7 mouse cellular contexts compared by ENCODE assay signal in the genomic region with DNA sequence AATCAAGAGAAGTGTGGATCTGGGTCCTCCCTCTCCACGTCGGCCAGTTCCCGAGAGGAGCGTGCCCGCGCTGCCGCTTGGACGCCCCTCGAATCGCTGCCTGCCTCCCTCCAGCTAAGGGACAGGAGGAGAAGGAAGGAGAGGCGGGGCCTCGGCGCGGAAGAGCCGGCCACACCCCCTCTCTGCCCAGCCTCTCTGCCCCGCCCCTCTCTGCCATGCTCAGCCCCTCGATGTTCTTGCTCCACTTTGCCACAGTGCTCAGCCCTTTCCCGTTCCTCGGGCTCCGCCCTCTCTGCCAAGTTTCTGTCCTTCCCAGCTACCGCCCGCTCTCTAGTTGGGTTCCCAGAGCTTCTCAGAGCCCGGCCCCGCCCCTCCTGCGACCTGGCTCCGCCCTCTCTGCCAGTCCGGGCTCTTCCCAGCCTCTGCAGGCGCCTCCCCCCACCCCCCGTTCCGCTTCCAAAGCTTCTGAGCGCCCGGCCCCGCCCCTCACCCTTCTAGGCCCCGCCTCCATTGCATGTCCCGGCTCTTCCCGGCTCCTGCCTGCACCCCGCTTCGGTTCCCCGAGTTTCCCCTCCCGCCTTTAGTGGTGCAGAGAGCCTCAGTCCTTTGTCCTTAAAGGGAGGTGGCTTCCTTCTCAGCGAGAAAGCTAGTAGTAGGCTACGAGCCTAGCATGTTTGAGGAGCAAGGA. TPM values are rescaled to one million over a fixed set of nuclear protein-coding genes. Genes with fewer than 3 reads are reported as not detected.
DNase-seq lines count a peak whose midpoint lies in the region; ATAC-seq lines count a peak whose summit lies in the region.

Gene Prkra (minus strand): TSS at position 133 of the 688 bp plus-strand sequence.
Gene Pjvk (plus strand): TSS at position 594 of the 688 bp plus-strand sequence.

- H3K4me3 ChIP-seq in embryonic facial prominence, embryonic 10.5 days, result peak within 1 kb of the TSS; percentile 80
- H3K4me3 ChIP-seq in limb, embryonic 10.5 days, result peak within 1 kb of the TSS; percentile 74
- H3K4me3 ChIP-seq in midbrain, embryonic 13.5 days (replicated peaks), result peak within 1 kb of the TSS; percentile 79

- peak; percentile 91 for ATAC-seq in granulocyte monocyte progenitor cell, adult 5-6 weeks (replicated peaks; ENCODE audit: poor library complexity, severe bottlenecking)
- ATAC-seq in midbrain, embryonic 13.5 days, result peak; percentile 99

- H3K9me3 ChIP-seq in embryonic facial prominence, embryonic 10.5 days, result no peaks in the 10 kb centered on the region
- H3K9me3 ChIP-seq in limb, embryonic 10.5 days (replicated peaks), result no peaks in the 10 kb centered on the region
- H3K9me3 ChIP-seq in midbrain, embryonic 13.5 days, result no peaks in the 10 kb centered on the region

- H3K27ac ChIP-seq in embryonic facial prominence, embryonic 10.5 days (replicated peaks), result peak within 1 kb of the TSS; percentile 95
- peak within 1 kb of the TSS; percentile 91 for H3K27ac ChIP-seq in limb, embryonic 10.5 days
- H3K27ac ChIP-seq in midbrain, embryonic 13.5 days, result peak within 1 kb of the TSS; percentile 95

- peak within 1 kb of the TSS; percentile 92 for H3K9ac ChIP-seq in midbrain, embryonic 13.5 days (replicated peaks)

- H3K36me3 ChIP-seq in embryonic facial prominence, embryonic 10.5 days (replicated peaks), result peaks cover 23% of the 10 kb centered on the region
- H3K36me3 ChIP-seq in limb, embryonic 10.5 days, result peaks cover 23% of the 10 kb centered on the region
- H3K36me3 ChIP-seq in midbrain, embryonic 13.5 days, result peaks cover 5% of the 10 kb centered on the region; the same call in 1 of the 2 replicates

- peaks cover 23% of the 10 kb centered on the region for H3K4me1 ChIP-seq in embryonic facial prominence, embryonic 10.5 days
- H3K4me1 ChIP-seq in limb, embryonic 10.5 days, result peaks cover 18% of the 10 kb centered on the region
- peaks cover 33% of the 10 kb centered on the region for H3K4me1 ChIP-seq in midbrain, embryonic 13.5 days (replicated peaks)

- H3K4me2 ChIP-seq in midbrain, embryonic 13.5 days (replicated peaks), result peak within 1 kb of the TSS; percentile 83

- H3K27me3 ChIP-seq in embryonic facial prominence, embryonic 10.5 days (replicated peaks; ENCODE audit: low read depth, poor library complexity, severe bottlenecking), result no peaks in the 10 kb centered on the region
- H3K27me3 ChIP-seq in limb, embryonic 10.5 days (ENCODE audit: low read depth, poor library complexity, severe bottlenecking), result no peaks in the 10 kb centered on the region
- no peaks in the 10 kb centered on the region for H3K27me3 ChIP-seq in midbrain, embryonic 13.5 days

- under 1% methylated on average over 42 of the region's 42 CpGs for WGBS in embryonic facial prominence, embryonic 10.5 days
- under 1% methylated on average over 42 of the region's 42 CpGs for WGBS in limb, embryonic 10.5 days
- under 1% methylated on average over 36 of the region's 42 CpGs for WGBS in midbrain, embryonic 13.5 days

- DNase-seq in adrenal gland, postnatal 10 days, result peak; percentile 99
- DNase-seq in embryonic facial prominence, embryonic 10.5 days (ENCODE audit: low spot score), result peak; percentile 100
- peak; percentile 99 for DNase-seq in kidney, adult 11 months
- DNase-seq in limb, embryonic 10.5 days (ENCODE audit: low spot score), result peak; percentile 99
- peak; percentile 86 for DNase-seq in spleen, adult 12 weeks (ENCODE audit: low spot score)

RNA-seq across cellular contexts. Expression of gene Prkra, which starts in this region (rescaled TPM):
- 10 to 100 TPM; 26.3 to 30.8 TPM for total RNA-seq in adrenal gland, postnatal 10 days (2021)
- 84.4 and 85.0 TPM in 2 replicates for polyA plus RNA-seq in embryonic facial prominence, embryonic 10.5 days (2016; fragmentation: Nextera tagmentation; extraction: Ambion mirVana)
- total RNA-seq in granulocyte monocyte progenitor cell, adult 5-6 weeks (2014; fragmentation: Nextera tagmentation), result 22.3 and 23.1 TPM in 2 replicates
- total RNA-seq in granulocyte monocyte progenitor cell, adult 5-6 weeks (2017), result 17.3 and 17.7 TPM in 2 replicates
- polyA plus RNA-seq in limb, embryonic 10.5 days (2016; fragmentation: Nextera tagmentation; extraction: Ambion mirVana), result 76.4 and 91.0 TPM in 2 replicates
- polyA plus RNA-seq in midbrain, embryonic 13.5 days (2015; fragmentation: Nextera tagmentation; extraction: Ambion mirVana), result 105 and 107 TPM in 2 replicates

RNA-seq across cellular contexts. Expression of gene Pjvk, which starts in this region (rescaled TPM):
- total RNA-seq in adrenal gland, postnatal 10 days (2021), result 1 to 10 TPM in 1 of 2 experiments, under 1 TPM in 1; 0.51 to 1.2 TPM
- 0.36 and 0.56 TPM in 2 replicates for polyA plus RNA-seq in embryonic facial prominence, embryonic 10.5 days (2016; fragmentation: Nextera tagmentation; extraction: Ambion mirVana)
- total RNA-seq in granulocyte monocyte progenitor cell, adult 5-6 weeks (2014; fragmentation: Nextera tagmentation), result not detected in 2 replicates
- not detected in 2 replicates for total RNA-seq in granulocyte monocyte progenitor cell, adult 5-6 weeks (2017)
- polyA plus RNA-seq in limb, embryonic 10.5 days (2016; fragmentation: Nextera tagmentation; extraction: Ambion mirVana), result 0.65 and 1.0 TPM in 2 replicates
- 0.76 and 1.0 TPM in 2 replicates for polyA plus RNA-seq in midbrain, embryonic 13.5 days (2015; fragmentation: Nextera tagmentation; extraction: Ambion mirVana)

Comparison
In these comparisons a context has a peak if more than half of its experiments do, and no peak if none do; other contexts are left out.
1. Peak in every context shown above with its lines: DNase-seq, ATAC-seq, H3K4me3 ChIP-seq and H3K27ac ChIP-seq.